Mouse (Mus musculus) lung, postnatal 25 days (tissue): Measurements from ENCODE around the gene Zkscan17.

Source experiments
- DNase-seq: peaks from one replicate; pipeline ENCODE4 v3.0.0; 2022; ENCODE audit warnings: low spot score

Zkscan17 gene

GRCm38 (mm10) chr11:59518226-59518625, 8.3 kb downstream of the Zkscan17 start:
- DNase-seq = no peak

- no peak for DNase-seq
These were observed 9.1 kb downstream of the Zkscan17 start for GRCm38 (mm10) chr11:59517441-59517840.

- DNase-seq = no peak
These were observed 11.8 kb downstream of the Zkscan17 start for GRCm38 (mm10) chr11:59514789-59515188.

DNA sequence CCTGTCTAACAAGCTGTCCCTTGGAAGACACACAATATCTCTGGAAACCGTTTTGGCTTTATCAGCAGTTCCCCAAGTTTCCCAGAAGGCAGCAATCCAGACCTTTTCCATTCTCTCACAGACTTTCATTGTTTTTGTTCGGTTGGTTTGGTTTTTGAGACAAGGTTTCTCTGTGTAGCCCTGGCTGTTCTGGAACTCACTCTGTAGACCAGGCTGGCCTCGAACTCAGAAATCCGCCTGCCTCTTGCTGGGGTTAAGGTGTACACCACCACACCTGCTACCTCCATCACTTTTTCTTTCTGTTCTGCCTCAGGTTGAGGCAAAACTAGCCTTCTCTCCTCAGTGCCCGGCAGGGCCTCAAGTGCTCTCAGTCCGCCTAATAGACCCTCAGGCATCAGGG, 12.2 kb downstream of the Zkscan17 start:
- no peak for DNase-seq

DNA sequence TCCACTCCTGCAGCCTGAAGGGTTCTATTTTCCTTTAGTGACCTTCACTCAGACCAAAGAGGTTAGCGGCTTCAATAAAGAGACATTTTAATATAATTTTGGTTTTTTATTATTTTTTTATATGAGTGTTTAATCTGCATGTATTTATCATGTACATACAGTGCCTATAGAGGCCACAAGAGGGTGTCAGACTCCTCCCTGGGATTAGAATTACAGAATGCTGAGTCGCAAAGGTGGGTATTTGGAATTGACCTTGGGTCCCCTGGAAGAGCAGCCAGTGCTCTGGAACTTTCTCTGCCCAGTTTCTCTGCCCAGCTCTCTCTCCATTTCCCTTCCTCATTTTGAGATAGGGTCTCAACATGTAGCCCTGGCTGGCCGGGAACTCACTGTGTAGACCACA, 13.0 kb downstream of the Zkscan17 start:
- no peak for DNase-seq

- DNase-seq = no peak
These were observed 13.8 kb downstream of the Zkscan17 start for GRCm38 (mm10) chr11:59512733-59513132.

DNA sequence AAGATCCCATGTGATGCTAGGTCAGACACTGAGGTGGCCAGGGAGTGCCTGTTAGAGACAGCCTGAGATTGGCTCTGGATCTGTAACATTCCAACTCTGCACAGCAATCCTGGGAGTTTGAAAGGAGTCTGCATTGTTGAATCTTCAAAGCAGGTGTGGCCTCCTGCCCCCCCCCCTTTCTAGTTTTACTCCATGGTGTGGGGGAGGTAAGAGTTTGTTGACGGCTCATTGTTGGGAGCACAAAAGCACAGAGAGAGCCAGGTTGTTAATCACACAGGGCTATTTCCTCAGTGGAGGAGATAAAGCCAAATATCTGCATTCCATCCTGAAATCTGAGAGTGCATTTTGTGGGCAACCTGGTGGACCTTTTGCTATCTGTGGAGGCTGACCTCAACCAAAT, 15.0 kb downstream of the Zkscan17 start:
- DNase-seq = no peak

- no peak for DNase-seq
These were observed 19.9 kb downstream of the Zkscan17 start for GRCm38 (mm10) chr11:59506713-59507074.

DNA sequence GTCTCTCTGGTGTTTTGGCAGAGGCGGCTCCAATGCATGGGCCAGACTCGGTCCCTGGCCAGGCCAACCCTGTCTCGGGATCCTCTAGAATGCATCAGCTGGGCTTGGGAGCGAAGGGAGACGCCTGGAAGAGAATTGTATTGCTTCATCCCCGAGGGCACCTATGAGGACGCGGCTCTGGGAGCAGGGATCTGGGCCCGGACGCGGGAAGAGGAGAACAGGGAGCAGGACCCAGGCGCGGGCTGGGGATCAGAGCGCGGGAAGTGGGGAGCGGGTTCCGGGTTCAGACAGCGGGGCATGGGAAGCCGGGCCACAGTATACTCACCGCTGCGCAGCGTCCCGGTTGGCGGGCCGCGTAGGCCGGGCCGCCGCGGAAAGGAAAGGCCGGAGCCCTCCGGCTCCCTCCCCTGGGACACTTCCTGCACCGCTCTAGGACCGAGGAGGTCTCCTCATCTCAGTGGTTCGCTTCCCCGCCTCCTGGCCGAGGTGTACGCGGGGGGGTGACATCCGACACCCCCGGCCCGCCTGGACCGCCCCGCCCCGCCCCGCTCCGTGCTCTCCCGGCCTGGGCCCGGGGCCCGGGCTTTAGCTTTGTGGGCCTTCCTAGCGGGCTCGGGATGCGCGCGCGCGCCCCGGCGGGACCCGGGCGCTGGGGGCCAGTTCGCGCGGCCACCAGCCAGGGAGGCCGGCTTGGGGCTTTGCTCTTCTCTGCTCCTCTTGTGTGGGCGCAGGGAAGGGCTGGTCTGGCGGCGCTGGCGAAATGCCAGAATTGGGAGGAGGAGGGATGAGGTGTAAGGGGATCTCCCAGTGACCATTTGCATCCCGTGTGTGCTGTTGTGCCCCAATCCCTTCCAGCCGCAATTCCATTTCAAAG, 20.5 kb downstream of the Zkscan17 start:
- DNase-seq = peak; percentile 91

GRCm38 (mm10) chr11:59505351-59505838, 21.2 kb downstream of the Zkscan17 start:
- peak; percentile 52 for DNase-seq

- no peak for DNase-seq
These were observed 24.4 kb downstream of the Zkscan17 start for GRCm38 (mm10) chr11:59501978-59502700.

GRCm38 (mm10) chr11:59497747-59498146, 28.8 kb downstream of the Zkscan17 start:
- no peak for DNase-seq

DNA sequence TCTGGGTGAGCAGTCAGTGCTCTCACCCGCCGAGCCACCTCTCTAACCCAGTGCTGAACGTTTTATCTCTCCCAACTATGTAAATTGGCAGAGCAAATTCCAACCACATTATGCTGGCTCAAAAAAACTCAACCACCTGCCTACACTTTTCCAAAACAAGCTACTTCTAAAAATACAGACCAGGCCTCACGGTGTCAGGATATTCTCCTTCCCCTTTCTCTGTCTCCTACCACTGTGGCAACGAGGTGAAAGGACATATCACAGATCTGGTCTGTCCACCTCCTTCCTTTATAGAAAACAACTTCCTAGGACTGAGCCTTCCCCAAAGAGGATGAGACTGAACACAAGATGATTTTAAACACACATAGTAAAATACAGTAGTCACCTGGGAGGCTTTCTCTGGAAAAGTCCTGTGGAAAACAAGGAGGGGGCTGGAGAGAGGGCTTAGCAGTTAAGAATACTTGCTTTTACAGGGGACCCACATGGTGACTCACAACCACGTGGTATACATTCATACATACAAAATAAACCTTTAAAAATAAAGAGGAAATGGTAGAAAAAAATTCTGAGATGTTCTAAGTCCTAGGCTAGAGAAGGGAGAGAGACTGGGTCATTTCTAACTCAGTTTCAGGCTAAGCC, 29.8 kb downstream of the Zkscan17 start:
- no peak for DNase-seq

- no peak for DNase-seq
These were observed 40.3 kb downstream of the Zkscan17 start for GRCm38 (mm10) chr11:59486222-59486621.

DNA sequence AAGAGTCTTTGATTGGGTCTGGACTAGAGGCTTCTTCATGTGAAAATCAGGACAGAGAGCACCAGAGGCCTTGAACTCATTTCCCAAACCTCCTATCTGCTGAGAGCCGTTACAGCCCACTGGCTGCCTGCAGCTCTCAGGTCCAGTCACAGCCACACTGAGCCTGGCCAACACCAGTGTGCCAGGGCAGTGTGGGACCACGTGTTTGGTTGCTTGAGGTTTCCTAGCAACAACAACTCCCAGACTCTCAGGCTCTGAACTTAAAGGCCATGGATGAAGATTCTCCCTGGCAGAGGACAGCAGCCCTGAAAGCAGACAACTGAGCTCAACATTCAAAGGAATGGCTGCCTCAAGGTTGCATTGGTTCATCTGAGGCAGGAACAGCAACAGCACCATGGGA, 40.9 kb downstream of the Zkscan17 start:
- no peak for DNase-seq

GRCm38 (mm10) chr11:59483212-59483611, 43.3 kb downstream of the Zkscan17 start:
- peak; percentile 62 for DNase-seq

DNA sequence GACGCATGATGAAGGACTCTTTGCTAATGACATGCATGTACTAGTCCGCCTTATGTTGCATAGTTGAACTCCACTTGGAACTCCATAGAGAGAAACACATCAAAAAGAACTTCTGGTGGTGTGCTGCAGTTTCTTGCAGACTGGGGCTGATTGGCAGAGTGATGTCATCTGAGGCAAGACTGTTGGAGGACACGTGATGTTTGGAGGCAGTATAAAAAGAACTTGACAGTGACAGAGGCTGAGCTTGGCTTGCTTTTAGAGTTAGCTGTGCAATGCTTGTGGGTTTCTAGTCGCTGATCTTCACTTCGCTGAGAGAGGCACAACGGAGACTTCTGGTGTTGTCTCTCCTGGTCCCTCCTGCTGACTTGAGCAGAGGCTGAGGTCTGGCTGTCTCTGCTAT, 49.3 kb downstream of the Zkscan17 start:
- no peak for DNase-seq

DNA sequence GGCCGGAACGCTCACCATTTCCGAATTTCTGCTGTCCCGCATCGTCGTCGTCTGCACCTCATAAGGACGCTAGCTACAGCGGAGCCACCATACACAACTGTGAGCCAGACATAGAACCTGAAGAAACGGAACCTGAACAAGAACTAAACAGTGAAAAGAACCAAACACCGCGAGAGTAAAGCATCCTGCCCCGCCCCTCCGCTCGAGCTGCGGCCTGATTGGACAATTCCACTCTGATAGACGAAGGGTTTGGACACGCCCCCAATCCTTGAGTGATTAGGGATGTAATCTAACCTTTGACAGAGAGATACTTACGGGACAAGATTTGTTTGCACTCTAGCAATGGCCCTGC, 54.2 kb downstream of the Zkscan17 start, which contains the start of gene Zfp867:
TSS of gene Zfp867 (minus strand) at position 149 of the 352 bp plus-strand sequence.
- DNase-seq = peak; percentile 93

DNA sequence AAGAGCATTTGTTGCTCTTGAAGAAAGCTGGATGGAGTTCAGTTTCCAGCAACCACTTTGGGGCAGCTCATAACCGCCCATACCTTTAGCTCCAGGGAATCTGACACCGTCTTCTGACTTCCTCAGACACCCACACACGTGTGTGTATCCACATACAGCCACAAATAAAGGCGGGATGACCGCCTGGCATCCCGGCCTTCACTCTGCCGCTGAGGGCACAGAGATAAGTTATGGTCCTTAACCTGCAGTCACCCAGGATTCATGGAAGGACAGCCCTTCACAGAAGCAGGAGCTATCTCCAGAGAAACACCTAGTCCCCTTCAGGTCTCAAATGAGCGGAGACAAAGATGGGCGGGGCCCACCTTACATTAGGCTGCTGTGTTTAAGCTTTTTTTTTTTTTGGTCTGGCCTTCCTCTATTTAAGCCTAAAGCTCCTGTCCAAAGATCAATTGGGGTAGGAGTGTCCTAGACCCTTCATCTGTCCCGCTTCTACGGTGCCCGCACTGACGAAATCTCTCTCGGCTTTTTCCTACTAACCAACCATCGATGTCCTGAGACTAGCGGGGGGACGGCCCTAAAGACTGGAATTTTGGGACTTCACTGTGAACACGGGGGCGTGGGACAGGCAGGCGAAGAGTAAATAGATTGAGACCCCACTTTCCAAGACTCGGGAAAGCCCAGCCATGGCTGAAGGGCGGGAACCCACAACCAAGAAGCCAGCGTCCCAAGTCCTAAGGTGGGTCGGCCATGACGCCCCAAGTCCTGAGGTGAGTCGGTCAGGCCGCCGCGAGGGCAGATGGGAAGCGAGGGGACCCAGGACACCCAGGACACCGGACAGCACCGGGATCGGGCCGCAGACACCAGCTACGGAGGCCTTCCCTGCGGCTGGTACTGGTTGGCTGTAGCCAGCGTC, 54.9 kb downstream of the Zkscan17 start:
- DNase-seq = no peak

- no peak for DNase-seq
These were observed 66.1 kb downstream of the Zkscan17 start for GRCm38 (mm10) chr11:59460459-59460858.

GRCm38 (mm10) chr11:59458973-59459372, 67.6 kb downstream of the Zkscan17 start:
- peak; percentile 89 for DNase-seq

GRCm38 (mm10) chr11:59456891-59457290, 69.7 kb downstream of the Zkscan17 start:
- no peak for DNase-seq
